Mouse (Mus musculus) MEL (cell line): ENCODE data around the gene Slc7a9. TPM values are rescaled to one million over a fixed set of nuclear protein-coding genes. Genes with fewer than 3 reads are reported as not detected.

Source experiments
- DNase-seq: peaks from one replicate; pipeline ENCODE4 v3.0.0; 2011; ENCODE audit warnings: low read depth, low spot score
- H3K27ac ChIP-seq: 2 replicates; pipeline ENCODE4 v1.5.1; 2012; ENCODE audit warnings: low read depth, mild to moderate bottlenecking, control low read depth, low read length, moderate library complexity; ENCODE audit not compliant: control insufficient read depth
- H3K27me3 ChIP-seq, 2 experiments: fragments of 150-350 bp in 1 of 2; sonication (generic) in 1 of 2; 2 replicates each; pipeline ENCODE4 v1.6.1; 2012; ENCODE audit warnings: low read length in 2 of 2, mild to moderate bottlenecking in 2 of 2, improper control_type of control experiment in 1 of 2, moderate library complexity in 1 of 2; ENCODE audit not compliant: insufficient read depth in 2 of 2, control insufficient read depth in 1 of 2
- H3K36me3 ChIP-seq, 2 experiments: 2 replicates each; pipeline ENCODE4 v1.6.1; 2012 to 2014; ENCODE audit warnings: low read length in 2 of 2, improper control_type of control experiment in 1 of 2, inconsistent platforms in 1 of 2, mild to moderate bottlenecking in 1 of 2; ENCODE audit not compliant: insufficient read depth in 2 of 2, control insufficient read depth in 1 of 2
- H3K4me1 ChIP-seq, 2 experiments: fragments of 150-350 bp in 1 of 2; sonication (generic) in 1 of 2; 2 replicates each; pipeline ENCODE4 v1.6.1; 2012; ENCODE audit warnings: low read length in 2 of 2, improper control_type of control experiment in 1 of 2, mild to moderate bottlenecking in 1 of 2; ENCODE audit not compliant: insufficient read depth in 2 of 2, control insufficient read depth in 1 of 2
- H3K4me3 ChIP-seq, 2 experiments: fragments of 150-350 bp in 1 of 2; sonication (generic) in 1 of 2; 2 replicates each; pipeline ENCODE4 v1.5.1; 2012; ENCODE audit warnings: low read depth in 2 of 2, low read length in 2 of 2, mild to moderate bottlenecking in 2 of 2, moderate library complexity in 2 of 2, control low read depth in 1 of 2, improper control_type of control experiment in 1 of 2; ENCODE audit not compliant: control insufficient read depth in 1 of 2, insufficient read depth in 1 of 2
- H3K79me2 ChIP-seq: 2 replicates; pipeline ENCODE4 v1.6.1; 2012; ENCODE audit warnings: mild to moderate bottlenecking, low read length, moderate library complexity; ENCODE audit not compliant: control insufficient read depth, poor library complexity, insufficient read depth
- H3K9ac ChIP-seq: 2 replicates; pipeline ENCODE4 v1.6.1; 2012; ENCODE audit warnings: low read depth, mild to moderate bottlenecking, control low read depth, low read length, moderate library complexity; ENCODE audit not compliant: control insufficient read depth, poor library complexity, severe bottlenecking
- H3K9me3 ChIP-seq: fragments of 150-350 bp; sonication (generic); replicated peaks from 2 replicates; pipeline ENCODE4 v1.6.1; 2012; ENCODE audit warnings: mild to moderate bottlenecking, low read length, improper control_type of control experiment, moderate library complexity; ENCODE audit not compliant: insufficient read depth
- BHLHE40 ChIP-seq: IDR thresholded peaks from 2 replicates; pipeline ENCODE4 v1.6.1; 2012; ENCODE audit warnings: low read depth, mild to moderate bottlenecking, inconsistent platforms, low read length, improper control_type of control experiment, borderline replicate concordance
- CHD1 ChIP-seq: IDR thresholded peaks from 2 replicates; pipeline ENCODE4 v1.6.1; 2012; ENCODE audit warnings: low read depth, mild to moderate bottlenecking, inconsistent platforms, low read length, improper control_type of control experiment
- CHD2 ChIP-seq: IDR thresholded peaks from 2 replicates; pipeline ENCODE4 v1.6.1; 2011; ENCODE audit warnings: low read length, improper control_type of control experiment
- CTCF ChIP-seq, 3 experiments: IDR thresholded peaks in 2 of 3; conservative IDR thresholded peaks in 1 of 3; 2 replicates each; pipeline ENCODE4 v1.5.1; 2011 to 2012; ENCODE audit warnings: low read length in 3 of 3, low read depth in 2 of 3, mild to moderate bottlenecking in 2 of 3, improper control_type of control experiment in 1 of 3, inconsistent platforms in 1 of 3, mixed read lengths in 1 of 3, moderate library complexity in 1 of 3; ENCODE audit not compliant: control insufficient read depth in 1 of 3, insufficient read depth in 1 of 3, poor library complexity in 1 of 3, severe bottlenecking in 1 of 3
- ELF1 ChIP-seq: IDR thresholded peaks from 2 replicates; pipeline ENCODE4 v1.6.1; 2014; ENCODE audit warnings: low read depth, mild to moderate bottlenecking, inconsistent platforms, low read length, improper control_type of control experiment, moderate library complexity
- EP300 ChIP-seq, 2 experiments: IDR thresholded peaks; 2 replicates each; pipeline ENCODE4 v1.6.1; 2011; ENCODE audit warnings: improper control_type of control experiment in 2 of 2, low read length in 2 of 2, low read depth in 1 of 2, mild to moderate bottlenecking in 1 of 2
- GATA1 ChIP-seq: IDR thresholded peaks from 2 replicates; pipeline ENCODE4 v1.6.1; 2011; ENCODE audit warnings: low read depth, low read length, improper control_type of control experiment
- JUND ChIP-seq: IDR thresholded peaks from 2 replicates; pipeline ENCODE4 v1.6.1; 2011; ENCODE audit warnings: low read depth, mild to moderate bottlenecking, improper control_type of control experiment, low read length
- MAFK ChIP-seq: IDR thresholded peaks from 2 replicates; pipeline ENCODE4 v1.6.1; 2011; ENCODE audit warnings: low read depth, mild to moderate bottlenecking, low read length, improper control_type of control experiment, borderline replicate concordance
- MAX ChIP-seq: IDR thresholded peaks from 2 replicates; pipeline ENCODE4 v1.6.1; 2011; ENCODE audit warnings: low read length, improper control_type of control experiment
- MXI1 ChIP-seq: IDR thresholded peaks from 2 replicates; pipeline ENCODE4 v1.6.1; 2011; ENCODE audit warnings: mild to moderate bottlenecking, low read depth, low read length, improper control_type of control experiment
- MYC ChIP-seq: IDR thresholded peaks from 2 replicates; pipeline ENCODE4 v1.6.1; 2011; ENCODE audit warnings: low read depth, mild to moderate bottlenecking, low read length, improper control_type of control experiment, moderate library complexity
- RAD21 ChIP-seq: IDR thresholded peaks from 2 replicates; pipeline ENCODE4 v1.6.1; 2011; ENCODE audit warnings: mild to moderate bottlenecking, low read depth, low read length, improper control_type of control experiment
- TAL1 ChIP-seq: IDR thresholded peaks from 2 replicates; pipeline ENCODE4 v1.6.1; 2012; ENCODE audit warnings: mild to moderate bottlenecking, inconsistent platforms, low read length, moderate library complexity, mixed read lengths
- TBP ChIP-seq: IDR thresholded peaks from 2 replicates; pipeline ENCODE4 v1.8.0; 2011; ENCODE audit warnings: low read depth, low read length, improper control_type of control experiment
- TCF12 ChIP-seq: IDR thresholded peaks from 2 replicates; pipeline ENCODE4 v1.6.1; 2014; ENCODE audit warnings: low read depth, mild to moderate bottlenecking, inconsistent platforms, low read length, improper control_type of control experiment, moderate library complexity
- UBTF ChIP-seq: IDR thresholded peaks from 2 replicates; pipeline ENCODE4 v1.6.1; 2012; ENCODE audit warnings: low read depth, mild to moderate bottlenecking, inconsistent platforms, low read length, improper control_type of control experiment, moderate library complexity, borderline replicate concordance; ENCODE audit not compliant: insufficient read depth
- USF1 ChIP-seq: IDR thresholded peaks from 2 replicates; pipeline ENCODE4 v1.6.1; 2014; ENCODE audit warnings: low read depth, mild to moderate bottlenecking, inconsistent platforms, low read length, improper control_type of control experiment, moderate library complexity
- ZC3H11A ChIP-seq: IDR thresholded peaks from 2 replicates; pipeline ENCODE4 v1.6.1; 2012; ENCODE audit warnings: low read depth, mild to moderate bottlenecking, inconsistent platforms, low read length, improper control_type of control experiment
- ZMIZ1 ChIP-seq: IDR thresholded peaks from 2 replicates; pipeline ENCODE4 v1.6.1; 2012; ENCODE audit warnings: low read depth, mild to moderate bottlenecking, inconsistent platforms, low read length, improper control_type of control experiment, moderate library complexity
- polyA plus RNA-seq, 2 experiments: library from polyadenylated mRNA; stranded (reverse) in 1 of 2; unstranded in 1 of 2; fragments of >175 nt in 1 of 2; fragments of >200 nt in 1 of 2; gene quantifications; 2 replicates each; pipeline versions ENCODE4 v1.2.1 to v1.2.4; 2012; ENCODE audit warnings: low replicate concordance in 2 of 2, low read depth in 1 of 2; ENCODE audit not compliant: insufficient read length in 2 of 2, insufficient read depth in 1 of 2, missing spikeins in 1 of 2
- total RNA-seq: library from RNA; depleted of rRNA; stranded (reverse); fragments of 300-350 nt; gene quantifications from 2 replicates; pipeline ENCODE4 v1.2.3, GENCODE M21; 2012

The Slc7a9 gene
- total and polyA plus RNA-seq, 3 experiments = not detected

GRCm38 (mm10) chr7:35416654-35416948 is 32.0 kb upstream of the Slc7a9 start:
- H3K27me3 ChIP-seq = no peaks in the 10 kb centered on the region
- TF ChIP-seq ZMIZ1 (no peak), USF1 (no peak), MYC (no peak), CHD2 (no peak), GATA1 (no peak), MXI1 (no peak), TCF12 (no peak), MAFK (no peak), CTCF (IDR thresholded peaks at IDR 0.05 in 2 of 3, conservative IDR thresholded peaks at IDR 0.05 in 1 of 3; ENCODE audit: control insufficient read depth in 1 of 3, insufficient read depth in 1 of 3, low read depth in 2 of 3, low read length in 3 of 3, poor library complexity in 1 of 3, severe bottlenecking in 1 of 3) (no peak), TAL1 (no peak)
- H3K4me3 ChIP-seq = no peak overlapping the region
- no peaks in the 10 kb centered on the region; a peak in 1 of 4 replicates for H3K36me3 ChIP-seq
- no peaks in the 10 kb centered on the region for H3K4me1 ChIP-seq
- H3K79me2 ChIP-seq = no peaks in the 10 kb centered on the region
- no peak for DNase-seq
- no peaks in the 10 kb centered on the region for H3K9me3 ChIP-seq
- no peak overlapping the region for H3K9ac ChIP-seq
- no peak overlapping the region for H3K27ac ChIP-seq

GRCm38 (mm10) chr7:35423071-35423470 is 25.5 kb upstream of the Slc7a9 start:
- Histone ChIP-seq H3K27ac (no peak overlapping the region), H3K9ac (no peak overlapping the region), H3K4me3 (no peak overlapping the region), H3K4me1 (no peaks in the 10 kb centered on the region), H3K9me3 (no peaks in the 10 kb centered on the region), H3K79me2 (no peaks in the 10 kb centered on the region), H3K27me3 (no peaks in the 10 kb centered on the region), H3K36me3 (no peaks in the 10 kb centered on the region; a peak in 1 of 4 replicates)
- TF ChIP-seq BHLHE40 = no peak
- no peak for TF ChIP-seq TAL1
- no peak for TF ChIP-seq CHD2
- no peak for TF ChIP-seq EP300 (IDR thresholded peaks at IDR 0.05; ENCODE audit: low read depth in 1 of 2, low read length in 2 of 2)
- TF ChIP-seq TCF12 = no peak
- DNase-seq = no peak

GRCm38 (mm10) chr7:35428146-35428545 is 20.4 kb upstream of the Slc7a9 start:
- H3K36me3 ChIP-seq = no peaks in the 10 kb centered on the region; a peak in 1 of 4 replicates
- H3K9me3 ChIP-seq = no peaks in the 10 kb centered on the region
- H3K27me3 ChIP-seq = no peaks in the 10 kb centered on the region
- H3K4me1 ChIP-seq = no peaks in the 10 kb centered on the region
- H3K9ac ChIP-seq = no peak overlapping the region
- no peak for DNase-seq
- H3K79me2 ChIP-seq = no peaks in the 10 kb centered on the region
- no peak overlapping the region for H3K27ac ChIP-seq
- H3K4me3 ChIP-seq = no peak overlapping the region
- no peak for TF ChIP-seq MAX
- TF ChIP-seq ZC3H11A = no peak
- TF ChIP-seq ELF1 = no peak
- no peak for TF ChIP-seq TBP
- TF ChIP-seq USF1 = no peak
- TF ChIP-seq EP300 (IDR thresholded peaks at IDR 0.05; ENCODE audit: low read depth in 1 of 2, low read length in 2 of 2) = no peak
- TF ChIP-seq MYC = no peak
- no peak for TF ChIP-seq CHD1
- no peak for TF ChIP-seq JUND
- TF ChIP-seq RAD21 = no peak
- no peak for TF ChIP-seq UBTF
